Mouse (Mus musculus): ENCODE measurements at regions not wholly inside any gene's neighbourhood (a gene's known extent, or its start where the extent isn't known, plus 50 kb on each side); places are given as distances from the start of the nearest gene placed in this dataset.
A peak's percentile ranks its signal among the peaks of the same experiment; 100 is the strongest.

DNA sequence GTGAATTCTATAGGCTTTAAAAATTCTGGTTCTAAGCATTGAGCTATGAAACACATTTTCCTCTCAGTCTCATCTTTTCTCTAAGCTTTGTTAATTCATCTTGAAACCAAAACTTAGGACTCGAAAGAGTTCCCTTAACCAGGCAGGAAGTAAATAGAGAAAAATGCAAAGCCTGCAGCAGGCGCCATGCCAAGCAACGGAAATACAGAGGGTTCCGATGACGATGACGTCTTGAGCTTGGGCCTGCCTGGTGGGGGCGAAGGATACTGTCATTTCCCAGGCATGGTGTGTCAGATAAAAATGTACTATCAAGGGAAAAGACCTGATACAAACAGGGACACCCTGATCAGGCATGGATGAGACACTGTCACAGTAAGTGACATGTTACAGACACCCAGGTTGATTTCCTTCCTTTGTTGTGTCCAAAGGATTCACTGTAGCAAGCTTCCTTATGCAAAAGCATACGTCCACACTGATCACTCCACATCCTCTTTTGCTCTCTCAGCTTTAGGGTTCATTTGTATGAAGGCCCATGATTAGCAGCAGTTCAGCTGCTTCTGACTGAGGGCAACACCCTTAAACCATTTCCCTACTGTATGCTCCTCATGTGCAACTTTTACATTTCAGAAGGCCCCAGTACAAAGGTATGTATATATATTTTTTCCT is 135.0 kb downstream of the Cemip2 start:
- DNase-seq (ENCODE audit: low spot score in 2 of 2): peak in 1 of 2 experiments; percentile 10

DNA sequence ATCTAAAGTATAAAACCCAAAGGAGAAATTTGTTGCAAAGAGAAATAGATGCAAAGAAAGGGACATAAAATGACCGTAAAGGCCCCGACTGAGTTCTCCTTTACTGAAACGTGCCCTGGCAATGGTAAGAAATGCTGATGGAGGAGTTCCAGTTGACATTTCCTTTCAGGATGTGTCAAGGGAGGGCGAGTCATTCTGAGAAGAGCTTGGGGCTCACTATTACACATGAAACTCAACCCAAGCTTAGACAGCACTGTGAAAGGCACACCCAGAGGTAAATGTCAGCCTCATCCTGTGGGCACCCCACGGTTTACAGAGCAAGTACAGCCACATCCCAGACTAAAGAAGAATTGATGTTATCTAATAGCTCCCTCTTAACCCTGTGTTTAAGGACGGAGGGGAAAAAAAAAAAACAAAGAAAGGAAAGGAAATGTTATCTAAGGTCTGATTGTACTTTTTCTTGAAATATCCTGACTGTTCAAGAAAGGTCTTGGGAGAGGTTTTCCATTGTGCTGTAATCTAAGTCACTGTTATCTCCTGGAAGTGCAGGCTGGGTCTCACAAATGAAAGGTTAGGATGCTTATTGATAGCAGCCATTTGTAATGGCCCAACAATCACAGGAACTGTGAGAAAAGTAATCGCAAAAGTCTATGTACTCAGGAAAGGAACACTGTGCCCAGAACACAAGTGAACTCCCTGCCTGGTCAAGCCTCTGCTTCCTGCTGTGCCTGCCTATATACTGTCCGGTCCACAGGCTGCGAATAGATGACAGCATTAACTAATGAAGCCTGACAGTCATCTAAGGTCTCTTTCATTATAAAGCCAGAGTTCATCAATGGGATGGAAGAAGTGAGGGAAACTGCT is 135.8 kb downstream of the Cemip2 start:
- no peak for DNase-seq (ENCODE audit: low spot score in 2 of 2)

DNA sequence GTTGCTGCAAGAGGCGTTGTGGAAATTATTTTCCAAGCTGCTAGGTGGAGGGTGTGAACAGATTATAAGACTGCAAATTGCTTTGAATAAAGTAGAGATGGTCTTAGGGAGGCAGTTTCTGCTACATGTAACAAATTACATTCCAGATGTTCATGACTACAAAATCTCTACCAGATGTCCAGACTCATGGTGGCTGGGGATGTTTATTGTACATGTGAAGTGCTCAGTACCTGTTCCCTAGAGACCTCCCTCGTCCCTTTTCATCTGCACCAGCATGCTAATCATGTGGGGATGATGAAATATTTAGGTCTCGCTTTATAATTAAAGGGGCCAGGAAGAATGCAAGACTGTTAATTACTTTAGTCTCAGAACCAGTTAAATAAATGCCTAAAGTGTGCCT is 136.5 kb downstream of the Cemip2 start:
- no peak for DNase-seq (ENCODE audit: low spot score in 2 of 2)

DNA sequence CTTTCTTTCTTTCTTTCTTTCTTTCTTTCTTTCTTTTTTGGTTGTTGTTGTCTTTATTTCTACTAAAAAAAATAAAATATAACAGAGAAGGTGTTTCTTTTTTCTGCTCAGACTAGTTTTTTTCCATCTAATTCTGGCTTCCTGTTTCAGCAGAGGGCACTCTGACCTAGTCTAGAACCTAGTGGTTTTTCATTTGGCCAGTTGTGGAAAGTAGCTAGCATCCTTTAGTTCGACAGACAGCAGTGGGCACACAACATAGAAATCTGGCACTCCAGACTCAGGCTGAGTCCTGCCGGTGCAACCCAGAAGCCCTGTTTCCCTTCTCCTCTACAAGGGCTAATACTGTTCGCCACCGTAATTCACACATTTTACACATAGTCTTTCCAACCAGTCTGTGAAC is 140.0 kb downstream of the Cemip2 start:
- DNase-seq (ENCODE audit: low spot score in 2 of 2): no peak

DNA sequence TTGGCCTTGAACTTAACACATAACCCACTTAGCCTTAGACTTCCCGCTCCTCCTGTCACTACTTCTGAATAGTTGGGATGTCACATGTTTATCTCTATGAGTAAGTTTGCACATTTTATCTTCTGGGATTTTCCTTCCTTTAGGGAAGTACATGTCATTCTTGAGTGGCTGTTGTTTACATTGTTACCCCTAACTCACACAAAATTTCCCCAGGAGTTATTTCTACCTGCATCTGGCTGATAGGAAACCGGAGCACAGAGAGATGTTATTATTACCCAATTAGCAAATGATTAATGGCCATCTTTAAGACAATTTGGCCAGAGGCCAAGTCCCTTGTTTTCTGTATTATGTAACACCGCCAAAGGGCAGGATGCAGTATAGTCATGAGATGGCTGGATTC is 140.9 kb downstream of the Cemip2 start:
- DNase-seq (ENCODE audit: low spot score in 2 of 2): no peak

DNA sequence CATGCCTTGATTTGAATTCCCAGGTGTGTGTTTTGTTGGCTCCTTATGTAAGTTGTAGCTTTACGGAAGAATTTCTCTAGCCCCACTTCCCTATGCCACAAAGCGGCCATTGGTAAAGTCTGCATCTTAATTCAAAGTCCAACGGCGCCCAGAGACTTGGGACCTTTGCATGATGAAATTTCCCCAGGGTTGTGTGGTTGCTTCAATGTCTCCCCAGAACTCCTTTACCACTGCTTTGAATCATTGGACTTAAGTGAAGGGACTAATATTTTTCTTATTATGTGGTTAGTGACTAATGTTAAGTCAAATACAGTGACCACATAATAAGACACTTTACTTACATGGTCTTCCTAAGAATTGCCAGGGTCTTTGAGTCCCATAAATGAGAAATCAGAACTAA is 162.0 kb downstream of the Cemip2 start:
- DNase-seq (ENCODE audit: low spot score in 2 of 2): no peak

DNA sequence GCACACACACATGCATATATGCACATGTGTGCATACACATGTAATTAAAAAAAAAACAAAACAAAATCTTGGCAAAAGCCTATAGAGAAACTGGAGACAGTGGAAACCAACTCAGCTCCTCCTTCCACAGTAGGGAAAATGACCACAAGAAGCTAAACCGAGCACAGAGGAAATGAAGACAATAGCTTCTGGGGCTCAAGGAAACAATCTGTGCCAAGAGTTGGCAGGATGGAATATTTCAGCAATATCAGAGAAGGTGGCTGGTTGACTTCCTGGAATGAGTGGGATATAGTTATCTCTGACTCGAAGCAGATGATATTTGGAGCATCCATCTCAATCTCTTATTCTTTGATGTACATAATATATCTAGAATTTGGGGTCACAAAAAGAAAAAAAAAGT is 163.6 kb downstream of the Cemip2 start:
- no peak for DNase-seq (ENCODE audit: low spot score in 2 of 2)

DNA sequence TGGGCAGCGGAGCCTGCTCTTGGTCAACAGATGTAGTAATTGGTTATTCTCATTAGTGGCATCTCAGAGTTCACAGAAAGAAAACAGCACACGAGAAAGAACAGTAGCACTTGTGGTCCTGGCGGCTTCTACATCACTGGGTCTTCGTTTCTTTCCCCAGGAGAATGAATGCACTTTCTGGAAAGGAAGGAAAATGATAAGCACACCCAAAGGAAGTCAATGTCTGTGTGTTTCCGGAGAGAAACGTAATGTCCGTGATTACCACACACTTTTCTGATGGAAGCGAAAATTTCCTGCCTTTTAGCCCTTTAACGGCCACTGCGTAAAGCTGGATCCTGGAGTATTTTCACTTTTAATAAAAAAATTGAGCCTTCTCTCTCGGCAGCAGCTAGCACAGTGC is 164.1 kb downstream of the Cemip2 start:
- DNase-seq (ENCODE audit: low spot score in 2 of 2): no peak

DNA sequence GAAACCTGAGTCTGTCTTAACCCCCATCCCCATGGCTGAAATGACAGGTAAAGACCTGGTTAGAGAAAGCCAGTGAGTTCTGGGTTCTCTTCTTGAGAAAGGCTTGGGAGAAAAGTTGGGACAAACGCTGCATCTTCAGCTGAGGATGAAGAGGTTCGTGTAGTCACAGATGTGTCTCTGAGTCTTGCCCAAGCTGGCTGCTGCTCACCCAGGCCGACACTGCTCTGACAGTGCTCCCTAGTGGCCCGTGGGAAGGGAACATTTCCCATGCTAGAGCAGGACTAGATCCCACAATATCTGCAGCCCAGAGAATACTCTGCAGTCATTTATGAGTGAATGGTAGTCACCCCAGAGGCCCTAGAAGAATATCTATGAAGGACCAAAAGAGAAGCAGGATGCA is 165.3 kb downstream of the Cemip2 start:
- DNase-seq (ENCODE audit: low spot score in 2 of 2): peak in 1 of 2 experiments; percentile 39

DNA sequence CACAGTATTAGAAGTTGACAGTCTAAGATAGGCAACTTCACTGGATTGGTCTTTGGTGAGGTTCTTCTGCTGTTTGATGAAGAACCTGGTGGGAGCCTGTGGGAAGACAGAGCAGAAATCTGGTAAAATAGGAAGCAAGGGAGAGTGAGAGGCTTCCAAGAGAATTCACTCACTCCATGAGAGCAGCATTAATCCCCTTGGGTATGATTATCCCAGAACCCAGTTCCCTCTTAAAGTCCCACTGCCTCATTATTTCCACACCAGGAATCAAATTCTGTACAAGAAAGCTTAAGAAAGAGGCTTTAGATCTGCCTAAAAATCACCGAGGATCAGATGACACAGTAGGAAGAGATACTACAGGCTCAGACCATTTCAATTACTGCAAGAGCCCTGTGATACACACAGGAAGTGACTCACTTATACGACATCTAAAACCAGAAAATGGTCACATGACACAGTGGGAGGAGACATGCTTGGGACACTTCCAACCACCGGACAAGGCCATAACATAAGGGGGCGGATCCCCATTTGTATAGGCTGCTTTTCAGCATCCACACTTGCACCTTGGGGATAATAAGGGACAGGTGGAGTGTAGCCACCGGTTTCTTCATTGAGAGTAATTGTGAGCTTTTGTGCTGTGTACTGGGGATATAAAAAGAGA is 168.2 kb downstream of the Cemip2 start:
- no peak for DNase-seq (ENCODE audit: low spot score in 2 of 2)

DNA sequence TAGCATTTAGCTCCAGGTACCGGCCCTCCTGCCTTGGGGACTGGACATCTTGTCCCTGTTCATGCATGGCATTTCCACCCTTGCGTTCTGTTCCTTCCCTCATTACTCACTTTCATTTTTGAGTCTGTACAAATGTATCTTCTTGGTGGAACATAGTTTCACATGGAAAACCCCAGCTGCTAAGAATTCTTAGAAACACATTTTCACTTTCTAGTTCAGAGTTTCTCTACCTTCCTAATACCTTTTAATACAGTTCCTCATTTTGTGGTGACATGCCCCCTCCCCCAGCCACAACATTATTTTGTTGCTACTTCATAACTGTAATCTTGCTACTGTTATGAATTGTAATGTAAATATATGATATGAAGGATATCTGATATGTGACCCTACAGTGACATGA is 169.9 kb downstream of the Cemip2 start:
- DNase-seq (ENCODE audit: low spot score in 2 of 2): no peak

DNA sequence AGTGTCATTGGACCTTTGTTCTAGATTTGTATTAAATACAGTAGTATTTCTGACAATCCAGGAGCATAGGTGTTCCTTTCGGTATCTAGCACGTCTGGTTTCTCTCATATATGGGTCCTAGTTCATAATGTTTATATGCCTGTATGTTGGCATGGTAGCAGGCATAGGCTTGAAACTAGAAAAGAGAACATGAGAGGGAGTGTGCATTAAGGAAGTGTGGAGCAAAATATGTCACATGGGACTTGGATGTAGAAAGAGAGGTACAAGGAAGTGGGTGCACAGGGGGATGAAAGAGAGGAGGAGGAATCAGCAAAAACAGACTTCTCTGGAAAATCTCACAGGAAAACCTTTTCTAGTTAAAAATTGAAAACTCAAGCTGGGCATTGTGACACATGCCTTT is 176.2 kb upstream of the Trpm3 start:
- DNase-seq (ENCODE audit: low spot score in 2 of 2): no peak

DNA sequence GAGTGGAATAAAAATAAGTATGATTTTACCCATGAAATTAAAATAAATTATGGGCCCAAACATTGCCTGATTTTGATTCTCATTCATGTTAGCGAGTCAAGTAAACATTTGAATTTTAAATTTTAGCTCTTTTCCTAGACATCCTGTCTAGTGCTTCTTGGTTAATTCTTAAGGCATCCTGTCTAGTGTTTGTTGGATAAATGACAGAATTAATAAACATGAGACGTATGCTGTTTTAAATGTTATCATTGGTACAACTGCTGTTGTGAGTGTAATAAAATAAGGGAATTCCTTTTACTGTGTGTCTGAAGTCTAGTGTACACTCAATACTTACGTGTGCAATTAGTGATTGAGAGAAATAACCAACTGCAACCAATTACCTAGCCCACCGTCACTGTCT is 149.0 kb upstream of the Trpm3 start:
- DNase-seq (ENCODE audit: low spot score in 2 of 2): no peak

DNA sequence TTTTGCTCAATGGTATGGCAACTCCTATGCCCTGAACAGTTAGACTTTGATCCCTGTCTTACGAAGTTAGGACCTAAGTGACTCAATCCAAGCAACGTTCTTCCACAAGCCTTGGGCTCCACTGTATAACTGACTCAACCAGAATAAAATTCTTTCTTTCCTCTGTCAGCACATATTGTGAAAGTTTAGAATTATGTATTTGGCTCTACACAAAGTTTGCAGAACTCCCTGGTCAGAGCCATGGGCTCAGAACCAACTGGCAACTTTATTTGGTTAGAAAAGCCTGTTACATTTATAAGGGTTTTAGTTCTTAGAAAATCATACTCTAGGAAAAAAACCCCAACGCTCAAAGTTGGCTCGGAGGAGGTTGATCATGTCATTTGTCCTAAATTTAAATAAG is 147.9 kb upstream of the Trpm3 start:
- peak in 1 of 2 experiments; percentile 55 for DNase-seq (ENCODE audit: low spot score in 2 of 2)

DNA sequence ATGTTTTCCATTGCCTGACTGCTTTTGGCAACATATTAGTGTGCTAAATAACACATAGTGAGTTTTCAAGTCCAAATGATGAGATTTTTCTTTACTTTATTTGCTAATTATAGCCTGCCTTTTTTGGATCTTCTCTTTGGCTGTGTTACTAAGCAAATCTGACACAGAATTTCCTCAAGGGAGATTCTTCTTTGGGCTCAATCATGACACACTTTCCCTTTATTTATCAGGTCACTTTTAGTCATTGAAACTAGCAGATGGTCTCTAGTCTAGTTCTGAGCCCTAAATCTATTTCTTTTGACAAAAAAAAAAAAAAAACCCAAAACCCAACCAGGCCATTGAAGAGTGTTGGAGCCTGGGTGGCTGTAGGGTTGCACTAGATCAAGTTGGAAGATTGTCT is 147.4 kb upstream of the Trpm3 start:
- no peak for DNase-seq (ENCODE audit: low spot score in 2 of 2)

DNA sequence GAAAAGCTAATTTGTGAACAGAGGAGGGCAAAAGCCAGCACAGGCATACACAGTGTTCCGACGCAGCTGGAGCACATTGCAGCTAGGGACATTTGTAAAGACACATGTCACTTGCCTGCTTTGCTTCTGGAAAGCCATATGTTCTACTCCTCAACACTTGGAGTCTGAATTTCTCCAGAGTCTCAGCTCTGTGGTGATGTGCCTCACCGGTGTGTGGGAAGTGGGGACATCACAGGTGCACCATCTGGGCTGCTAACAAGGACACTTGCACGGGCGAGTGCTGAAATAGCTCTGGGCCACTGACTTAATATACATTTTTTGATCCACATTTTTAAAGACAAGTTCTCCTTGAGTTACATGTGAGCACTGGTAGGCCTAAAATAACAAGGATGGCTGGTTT is 139.2 kb upstream of the Trpm3 start:
- no peak for DNase-seq (ENCODE audit: low spot score in 2 of 2)

DNA sequence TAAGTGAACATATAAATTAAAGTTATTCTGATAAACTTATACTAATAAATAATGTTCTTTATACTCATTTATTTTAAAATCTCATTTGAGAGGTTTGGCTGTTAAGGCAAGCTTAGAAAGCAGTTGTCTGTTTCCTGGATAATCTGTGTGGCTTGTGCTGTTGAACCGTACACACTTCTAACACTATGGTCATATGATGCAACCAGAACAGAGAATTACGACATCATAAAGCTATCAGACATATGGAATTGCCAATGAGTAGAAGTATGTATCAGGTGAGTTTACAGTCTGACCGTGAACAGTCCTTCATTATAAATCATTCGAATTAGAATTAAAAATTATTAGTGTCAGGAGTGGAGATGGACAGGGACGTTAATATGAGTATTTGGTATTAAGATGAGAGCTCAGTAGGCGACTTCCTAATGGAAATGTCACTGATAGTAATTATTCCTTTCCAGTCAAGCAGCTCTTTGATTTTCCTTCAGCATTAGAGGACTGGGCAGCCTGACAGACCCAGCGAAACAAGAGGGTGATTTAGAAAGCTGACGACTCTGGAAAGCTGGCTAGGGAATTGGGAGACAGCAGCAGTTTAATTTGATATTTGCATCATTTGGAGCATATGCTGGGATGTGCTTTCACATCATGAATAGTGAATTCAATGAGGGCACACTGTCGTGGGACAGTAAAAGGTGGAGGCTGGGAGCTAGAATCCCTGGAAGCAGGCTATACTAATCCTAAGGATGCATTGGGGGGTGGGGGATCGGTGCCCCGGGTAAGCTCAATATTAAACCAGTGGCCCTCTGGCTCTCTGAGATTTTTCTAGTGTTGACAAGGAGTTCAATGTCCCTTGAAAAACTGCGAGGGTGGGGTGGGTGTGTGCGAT is 130.6 kb upstream of the Trpm3 start:
- no peak for DNase-seq (ENCODE audit: low spot score in 2 of 2)

DNA sequence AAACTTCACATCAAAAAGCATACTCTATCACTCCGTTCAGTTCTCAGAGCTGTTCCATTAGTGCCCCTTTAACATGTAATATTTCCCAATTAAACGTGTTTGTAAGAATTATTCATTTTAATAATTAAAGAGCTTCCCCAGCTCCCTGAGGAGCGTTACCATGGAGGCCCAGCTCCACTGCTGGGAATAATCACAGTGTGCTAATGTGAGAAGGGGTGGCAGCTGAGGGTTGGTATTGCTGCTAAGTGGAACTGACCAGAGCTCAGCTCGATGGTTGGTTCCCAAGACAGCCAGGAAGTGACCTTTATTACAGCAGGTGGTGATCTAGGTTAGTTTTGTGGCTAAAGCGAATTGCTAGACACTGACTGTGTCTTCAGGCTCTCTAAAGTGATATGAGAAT is 128.6 kb upstream of the Trpm3 start:
- no peak for DNase-seq (ENCODE audit: low spot score in 2 of 2)

DNA sequence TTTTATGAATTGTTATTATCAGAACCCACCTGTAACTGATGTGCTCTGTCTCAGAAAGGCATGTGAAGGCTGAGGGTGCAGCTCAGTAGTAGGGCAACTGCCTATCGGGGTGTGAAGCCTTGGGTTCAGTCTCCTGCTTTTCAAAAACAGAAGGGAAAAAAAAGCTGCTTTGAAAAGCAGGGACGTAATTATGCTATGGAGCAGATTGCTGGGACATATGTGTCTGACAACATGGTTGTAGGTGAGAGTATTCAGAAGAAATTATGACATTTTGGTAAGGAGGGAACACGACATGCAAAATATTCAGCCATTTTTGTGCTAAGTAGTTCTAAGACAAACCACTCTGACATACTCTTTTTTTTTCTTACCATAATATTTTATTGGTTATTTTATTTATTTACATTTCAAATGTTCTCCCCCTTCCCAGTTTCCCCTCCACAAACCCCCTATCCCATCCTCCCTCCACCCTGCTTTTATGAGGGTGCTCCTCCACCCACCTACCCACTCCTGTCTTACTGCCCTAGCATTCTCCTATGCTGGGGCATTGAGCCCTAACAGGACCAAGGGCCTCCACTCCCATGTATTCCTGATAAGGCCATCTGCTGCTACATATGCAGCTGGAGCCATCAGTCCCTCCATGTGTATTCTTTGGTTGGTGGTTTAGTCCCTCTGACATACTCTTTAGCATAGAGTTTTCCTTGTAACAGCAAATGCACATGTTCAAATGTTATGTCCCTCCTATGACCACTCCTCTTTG is 122.8 kb upstream of the Trpm3 start:
- no peak for DNase-seq (ENCODE audit: low spot score in 2 of 2)

DNA sequence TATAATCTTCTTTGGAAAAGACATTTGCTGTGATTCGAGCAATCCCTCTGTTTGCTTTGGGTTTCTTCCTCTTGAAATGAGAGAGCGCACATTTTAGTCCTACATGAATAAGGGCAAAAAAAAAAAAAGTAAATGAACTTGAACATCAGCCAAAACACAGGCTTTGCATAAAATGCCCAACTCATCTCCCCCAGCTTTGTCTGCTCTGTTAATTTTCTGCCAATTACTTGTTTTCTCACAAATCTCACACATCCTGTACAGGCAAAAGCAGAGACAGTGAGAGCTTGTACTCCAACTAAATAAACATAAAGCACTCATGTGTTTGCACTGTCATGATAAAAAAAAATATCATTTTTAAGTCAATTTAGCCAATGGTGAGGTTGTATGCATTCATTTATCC is 121.4 kb upstream of the Trpm3 start:
- no peak for DNase-seq (ENCODE audit: low spot score in 2 of 2)

DNA sequence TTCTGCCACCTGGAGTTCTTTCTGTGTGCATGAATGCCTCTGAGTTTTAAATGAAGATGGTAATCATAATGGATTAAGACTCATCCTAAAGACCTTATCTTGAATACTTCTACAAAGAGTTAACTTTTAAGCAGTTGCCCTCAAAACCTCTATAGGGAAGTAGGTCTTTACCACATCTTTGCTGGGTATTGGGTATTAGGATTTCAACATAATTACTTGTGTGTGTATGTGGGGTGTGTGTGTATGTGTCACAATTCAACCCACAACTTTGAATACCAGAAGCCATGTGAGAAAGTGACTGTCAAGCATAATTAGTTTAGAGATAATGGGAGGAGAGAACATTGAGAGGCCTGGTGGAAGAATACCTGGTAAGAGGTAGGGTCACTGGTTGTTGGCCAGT is 111.3 kb upstream of the Trpm3 start:
- DNase-seq (ENCODE audit: low spot score in 2 of 2): no peak
